Mouse (Mus musculus) cerebellum, adult 9-10 months (tissue): ENCODE data around the gene Nr4a1.
A peak's percentile ranks its signal among the peaks of the same experiment; 100 is the strongest.

Experiments
- DNase-seq: peaks from one replicate; pipeline ENCODE4 v3.0.0; 2022

Gene Nr4a1

DNA sequence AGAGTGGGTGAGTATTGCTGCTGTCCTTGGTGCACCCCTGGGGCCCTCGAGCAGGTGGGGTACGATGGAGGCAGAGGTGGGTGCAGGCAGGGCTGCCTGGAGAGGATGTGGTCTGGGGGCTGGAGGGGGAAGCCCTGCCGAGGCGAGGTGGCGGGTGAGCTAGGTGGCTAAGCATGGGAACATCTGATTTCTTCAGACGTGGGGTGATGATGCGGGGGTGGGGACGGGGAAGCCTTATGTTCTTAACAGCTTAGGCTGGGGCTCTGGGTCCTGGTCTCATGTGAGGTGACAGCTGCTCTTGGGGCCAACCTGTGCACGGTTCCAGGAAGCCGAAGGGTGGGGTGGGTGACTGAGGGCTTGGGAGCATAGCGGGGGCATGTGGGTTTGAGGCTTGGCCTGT lies 4.4 kb downstream of the Nr4a1 start:
- no peak for DNase-seq

- DNase-seq, result no peak
Observed at GRCm38 (mm10) chr15:101259922-101260321, 5.9 kb downstream of the Nr4a1 start.

DNA sequence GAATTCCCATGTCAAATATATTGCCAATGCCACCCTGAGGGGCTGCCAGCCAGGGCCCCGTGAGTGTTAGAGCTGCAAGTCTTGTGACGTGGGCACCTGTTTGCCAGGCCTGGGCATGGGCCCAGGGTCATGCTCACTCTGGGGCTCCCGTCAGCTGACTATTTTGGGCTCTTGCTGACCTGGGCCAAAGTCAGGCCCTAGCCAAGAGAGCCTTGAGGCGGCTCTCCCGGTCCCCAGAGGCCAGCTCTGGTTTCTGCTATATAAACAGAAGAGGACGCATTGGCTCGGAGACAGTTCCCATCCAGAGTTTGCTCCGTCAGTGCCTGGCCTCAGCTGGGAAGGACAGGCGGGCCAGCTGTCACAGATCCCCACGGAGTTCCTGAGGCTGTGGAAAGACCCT lies 6.3 kb downstream of the Nr4a1 start:
- DNase-seq, result no peak

DNA sequence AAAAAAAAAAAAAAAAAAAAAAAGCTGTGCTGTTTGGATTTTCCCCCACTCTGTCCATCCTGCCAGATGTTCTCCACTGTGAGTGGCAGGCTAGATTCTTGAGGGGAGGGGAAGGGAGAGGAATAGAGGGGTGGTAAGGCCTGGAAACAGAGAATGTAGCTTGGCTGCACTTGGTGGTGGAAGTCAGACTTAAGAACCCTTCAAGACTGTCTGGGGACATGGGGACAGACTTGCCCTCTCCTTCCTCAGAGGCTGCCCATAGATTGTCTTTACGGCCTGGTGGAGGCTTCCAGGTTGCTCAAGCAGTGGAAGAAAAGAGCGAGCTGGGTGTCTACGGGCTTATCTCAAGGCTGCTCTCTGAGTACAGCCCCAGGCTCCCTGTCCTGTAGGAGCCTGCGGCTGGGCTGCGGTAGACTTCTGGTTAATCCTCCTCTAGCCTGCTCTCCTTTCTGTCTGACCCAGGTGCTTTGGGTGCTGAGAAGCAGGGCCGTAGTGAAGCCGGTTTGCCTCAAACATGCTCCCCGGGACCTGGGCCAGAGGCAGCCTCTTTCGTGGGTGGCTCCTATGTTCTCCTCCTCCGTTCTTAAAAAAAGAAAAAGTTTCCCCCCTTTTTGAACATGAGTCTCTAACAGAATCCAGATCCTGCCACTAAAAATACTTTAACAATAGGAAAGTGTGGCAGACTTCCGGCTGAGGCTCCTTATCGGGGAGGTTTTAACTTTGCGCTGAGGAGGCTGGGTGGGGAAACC lies 7.0 kb downstream of the Nr4a1 start:
- DNase-seq, result no peak

GRCm38 (mm10) chr15:101262502-101262901 lies 8.4 kb downstream of the Nr4a1 start:
- DNase-seq, result no peak

GRCm38 (mm10) chr15:101266132-101266963 lies 12.3 kb downstream of the Nr4a1 start:
- DNase-seq, result peak; percentile 85

GRCm38 (mm10) chr15:101267053-101268032 lies 13.3 kb downstream of the Nr4a1 start:
- DNase-seq, result peak; percentile 51

DNA sequence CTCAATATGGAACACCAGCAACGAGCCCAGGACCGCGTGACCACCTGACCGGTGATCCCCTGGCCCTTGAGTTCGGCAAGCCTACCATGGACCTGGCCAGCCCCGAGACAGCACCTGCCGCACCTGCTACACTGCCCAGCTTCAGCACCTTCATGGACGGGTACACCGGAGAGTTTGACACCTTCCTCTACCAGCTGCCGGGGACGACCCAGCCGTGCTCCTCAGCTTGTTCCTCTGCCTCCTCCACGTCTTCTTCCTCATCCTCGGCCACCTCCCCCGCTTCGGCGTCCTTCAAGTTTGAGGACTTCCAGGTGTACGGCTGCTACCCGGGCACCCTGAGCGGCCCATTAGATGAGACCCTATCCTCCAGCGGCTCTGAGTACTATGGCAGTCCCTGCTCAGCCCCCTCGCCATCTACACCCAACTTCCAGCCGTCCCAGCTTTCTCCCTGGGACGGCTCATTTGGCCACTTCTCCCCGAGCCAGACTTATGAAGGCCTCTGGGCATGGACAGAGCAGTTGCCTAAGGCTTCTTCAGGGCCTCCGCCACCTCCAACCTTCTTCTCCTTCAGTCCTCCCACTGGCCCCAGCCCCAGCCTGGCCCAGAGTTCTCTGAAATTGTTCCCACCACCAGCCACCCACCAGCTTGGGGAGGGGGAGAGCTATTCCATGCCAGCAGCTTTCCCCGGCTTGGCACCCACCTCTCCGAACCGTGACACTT lies 16.2 kb downstream of the Nr4a1 start:
- DNase-seq, result no peak

DNA sequence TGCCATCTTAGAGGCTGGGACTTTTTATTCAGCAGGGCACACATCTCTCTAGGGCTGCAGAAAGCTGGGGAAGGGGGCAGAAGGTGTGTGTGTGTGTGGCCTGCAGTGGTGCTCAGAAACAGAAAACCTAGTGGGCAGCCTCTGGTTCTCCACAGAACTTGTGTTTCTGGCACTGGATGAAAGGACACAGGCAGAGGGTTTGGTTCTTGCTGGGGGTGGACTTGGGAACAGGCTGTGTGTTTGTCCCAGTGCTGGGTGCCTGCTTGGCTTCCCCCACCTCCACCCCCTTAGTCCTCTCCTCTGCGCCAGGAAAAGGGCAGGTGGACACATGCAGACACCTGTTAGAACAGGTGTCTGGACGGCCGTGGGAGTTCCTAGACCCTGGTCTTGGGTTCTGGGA lies 17.0 kb downstream of the Nr4a1 start:
- DNase-seq, result no peak

GRCm38 (mm10) chr15:101271513-101271912 lies 17.4 kb downstream of the Nr4a1 start:
- DNase-seq, result no peak

DNA sequence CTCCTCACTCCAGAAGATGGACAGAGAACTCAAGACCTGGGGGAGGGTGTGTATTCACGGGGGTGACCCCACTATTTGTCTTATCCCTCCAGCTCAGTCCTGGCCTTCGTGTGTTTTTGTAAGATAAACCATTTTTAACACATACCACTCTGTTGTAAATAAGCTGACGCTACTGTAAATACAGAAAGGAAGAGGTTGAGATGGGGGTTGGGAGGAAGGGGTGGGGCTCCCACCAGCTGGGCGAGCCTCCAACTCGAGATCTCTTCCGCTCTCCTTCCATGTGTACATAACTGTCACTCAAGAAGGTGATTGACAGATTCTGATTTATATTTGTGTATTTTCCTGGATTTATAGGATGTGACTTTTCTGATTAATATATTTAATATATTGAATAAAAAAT lies 20.3 kb downstream of the Nr4a1 start:
- no peak for DNase-seq

DNA sequence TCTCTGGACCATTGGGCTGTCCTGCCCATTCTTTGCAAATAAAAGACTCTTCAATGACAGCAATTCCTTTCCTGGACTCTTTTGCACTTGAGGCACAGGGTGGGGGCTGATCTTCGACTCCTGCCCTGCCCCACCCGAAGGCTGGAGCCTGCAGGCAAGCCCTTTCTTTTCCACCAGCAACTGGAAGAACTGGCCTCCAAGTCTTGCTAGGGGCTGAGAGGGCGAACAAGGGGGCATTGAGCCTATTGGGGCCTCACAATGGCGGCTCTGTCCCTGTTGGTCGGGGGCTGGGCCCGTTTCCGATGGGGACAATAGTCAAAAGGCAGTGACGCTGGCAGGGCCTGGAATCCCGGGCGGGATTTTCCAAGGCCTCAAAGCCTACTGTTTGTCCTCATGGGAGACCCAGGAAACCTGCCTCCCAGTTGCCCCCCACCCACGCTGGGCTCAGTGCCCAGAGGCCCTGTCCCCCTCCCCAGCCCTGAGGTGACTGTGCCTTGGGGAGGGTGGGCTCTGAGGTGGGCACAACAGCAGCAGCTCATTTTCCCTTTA lies 23.4 kb downstream of the Nr4a1 start:
- DNase-seq, result peak; percentile 31

DNA sequence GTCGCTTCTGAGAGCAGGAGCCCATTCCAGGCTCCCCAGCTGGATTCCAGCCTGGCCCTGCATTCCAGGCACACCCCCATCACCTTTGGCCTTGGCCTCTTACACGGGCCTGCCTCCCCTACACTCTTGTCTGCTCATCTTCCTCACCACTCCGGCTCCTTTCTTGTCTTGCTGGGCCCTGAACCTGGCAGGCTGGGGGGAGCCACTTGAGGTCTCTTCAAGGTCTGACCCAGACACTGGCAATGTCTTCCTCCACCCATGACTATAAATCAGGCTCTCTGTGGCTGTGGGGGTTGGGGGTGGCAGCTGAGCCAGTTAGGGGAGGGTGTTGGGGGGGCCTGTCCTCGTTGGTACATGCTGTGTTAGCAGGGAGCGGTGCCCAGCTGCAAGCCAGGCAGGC lies 24.5 kb downstream of the Nr4a1 start:
- DNase-seq, result no peak

DNA sequence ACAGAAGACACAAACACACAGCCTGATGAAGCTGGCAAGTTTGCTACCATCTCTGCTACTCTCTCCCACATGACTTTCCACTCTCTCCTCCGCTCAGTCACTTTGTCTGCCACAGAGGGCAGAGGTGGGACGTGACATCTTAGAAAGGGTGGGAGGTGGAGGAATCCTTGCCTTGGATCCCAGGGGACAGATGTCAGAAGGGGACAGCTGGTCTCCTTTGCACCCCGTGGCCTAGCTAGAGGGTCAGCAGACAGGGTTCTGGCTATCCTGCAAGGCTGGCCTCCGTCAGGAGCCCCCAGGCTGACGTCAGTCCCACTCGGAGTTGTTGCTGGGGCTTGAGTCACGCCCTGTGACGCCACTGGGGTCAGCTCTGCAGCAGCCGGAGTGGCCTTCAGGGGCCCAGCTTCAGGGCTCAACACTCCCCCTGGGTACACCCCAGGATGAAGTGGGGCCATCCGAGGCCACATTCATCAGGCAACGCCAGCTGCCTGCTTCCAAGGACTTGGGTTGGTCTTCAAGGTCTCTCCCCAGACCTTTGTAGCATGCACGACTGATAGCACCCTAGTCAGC lies 25.4 kb downstream of the Nr4a1 start:
- no peak for DNase-seq

DNA sequence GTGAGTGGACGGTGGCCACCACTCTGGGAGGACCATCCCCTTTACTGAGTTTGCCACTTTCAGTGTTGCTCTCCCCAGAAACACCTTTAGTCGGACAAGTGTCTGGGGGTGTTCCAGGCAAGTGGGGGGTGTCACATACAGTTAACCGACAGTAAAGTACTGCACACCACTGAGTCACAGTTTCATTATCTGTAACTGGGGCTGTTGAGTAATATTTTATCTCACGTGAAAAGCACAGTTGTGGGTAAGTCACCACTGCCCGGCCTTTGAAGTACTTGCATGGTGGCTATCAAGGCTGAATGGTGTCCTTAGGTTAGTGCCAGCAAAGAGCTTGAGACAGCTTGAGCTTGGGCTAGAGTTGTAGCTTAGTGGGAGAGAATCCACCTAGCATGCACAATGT lies 28.4 kb downstream of the Nr4a1 start:
- no peak for DNase-seq

DNA sequence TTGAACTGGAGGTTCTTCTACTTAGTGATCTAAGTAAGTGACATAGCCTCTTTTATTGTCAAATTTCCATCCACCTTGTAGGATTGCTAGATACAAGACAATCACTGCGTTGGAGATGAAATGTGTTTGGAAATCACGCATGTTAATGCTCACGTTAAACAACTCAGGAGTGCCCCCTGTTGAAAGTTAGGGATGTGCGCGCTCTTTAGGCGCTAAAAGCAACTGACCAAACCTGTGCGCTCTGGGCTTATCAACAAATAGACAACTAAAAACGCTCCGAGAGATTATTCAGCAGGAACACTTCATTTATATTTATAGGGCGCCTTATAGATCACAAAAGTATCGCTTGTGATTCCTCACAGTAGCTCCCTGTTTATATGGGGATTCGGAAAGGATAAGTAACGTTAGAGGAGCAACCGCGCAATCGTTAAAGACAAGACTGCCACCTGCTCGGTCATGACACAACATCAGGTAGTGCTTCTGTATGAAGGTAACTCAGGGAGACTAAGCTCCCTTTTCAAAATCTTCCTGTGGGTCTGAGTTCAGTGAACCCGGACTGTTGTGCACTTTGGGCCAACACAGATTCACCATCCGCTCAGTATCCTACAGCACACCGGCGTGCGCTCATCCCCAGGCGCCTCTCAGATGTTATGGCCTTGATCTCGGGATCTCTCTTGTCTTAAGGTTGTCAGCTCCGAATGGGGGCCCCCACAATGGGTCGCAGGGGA lies 29.3 kb downstream of the Nr4a1 start:
- DNase-seq, result peak; percentile 90

GRCm38 (mm10) chr15:101283911-101284750 lies 30.1 kb downstream of the Nr4a1 start, which contains the start of gene Atg101:
Gene Atg101, plus strand, starts transcription at chr15:101284272.
- peak; percentile 94 for DNase-seq

GRCm38 (mm10) chr15:101286129-101286770 lies 32.2 kb downstream of the Nr4a1 start:
- no peak for DNase-seq

DNA sequence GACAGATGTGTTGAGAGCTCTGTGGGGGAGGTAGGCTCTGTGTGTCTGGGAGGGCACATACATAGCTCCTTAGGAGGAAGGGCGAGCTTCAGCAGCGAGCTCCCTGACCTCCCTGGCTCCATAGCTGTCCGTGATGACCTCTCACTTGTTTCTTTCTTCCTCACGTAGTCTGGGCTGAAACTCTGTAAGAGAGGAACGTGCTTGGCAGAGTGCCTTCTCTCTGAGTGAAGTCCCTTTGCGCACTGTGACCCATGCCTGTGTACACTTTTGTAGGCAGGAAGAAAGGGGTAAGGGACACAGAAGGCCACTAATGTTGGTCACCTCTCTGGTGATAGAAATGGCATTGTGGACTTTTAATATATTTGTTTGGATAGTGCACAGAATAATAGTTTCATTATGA lies 33.3 kb downstream of the Nr4a1 start:
- no peak for DNase-seq
